Mouse (Mus musculus): ENCODE measurements around the gene Nfatc3. TPM values are rescaled to one million over a fixed set of nuclear protein-coding genes. Genes with fewer than 3 reads are reported as not detected.
A peak's percentile ranks its signal among the peaks of the same experiment; 100 is the strongest.
"Not testable (repeated sequence)": the region's sequence is repeated elsewhere in the genome, so short reads cannot be mapped to it uniquely, and the experiment has no call there.

The Nfatc3 gene
- 10 to 100 TPM; 39.1 to 47.7 TPM for total RNA-seq (2021)
- long read RNA-seq, experiment 1, partial matches to known transcripts, result 4 of 12 reads
- long read RNA-seq, experiment 1, other reads (novel, unspliced or antisense), result 8 of 12 reads
- long read RNA-seq, experiment 2, full-length matches to known transcripts, result 3 of 8 reads
- long read RNA-seq, experiment 2, partial matches to known transcripts, result 1 of 8 reads
- long read RNA-seq, experiment 2, other reads (novel, unspliced or antisense), result 4 of 8 reads

- peak; percentile 97 for DNase-seq
Observed at GRCm38 (mm10) chr8:106058731-106059612, at the start of gene Nfatc3. TSS of gene Nfatc3 (plus strand) at chr8:106058840.

DNA sequence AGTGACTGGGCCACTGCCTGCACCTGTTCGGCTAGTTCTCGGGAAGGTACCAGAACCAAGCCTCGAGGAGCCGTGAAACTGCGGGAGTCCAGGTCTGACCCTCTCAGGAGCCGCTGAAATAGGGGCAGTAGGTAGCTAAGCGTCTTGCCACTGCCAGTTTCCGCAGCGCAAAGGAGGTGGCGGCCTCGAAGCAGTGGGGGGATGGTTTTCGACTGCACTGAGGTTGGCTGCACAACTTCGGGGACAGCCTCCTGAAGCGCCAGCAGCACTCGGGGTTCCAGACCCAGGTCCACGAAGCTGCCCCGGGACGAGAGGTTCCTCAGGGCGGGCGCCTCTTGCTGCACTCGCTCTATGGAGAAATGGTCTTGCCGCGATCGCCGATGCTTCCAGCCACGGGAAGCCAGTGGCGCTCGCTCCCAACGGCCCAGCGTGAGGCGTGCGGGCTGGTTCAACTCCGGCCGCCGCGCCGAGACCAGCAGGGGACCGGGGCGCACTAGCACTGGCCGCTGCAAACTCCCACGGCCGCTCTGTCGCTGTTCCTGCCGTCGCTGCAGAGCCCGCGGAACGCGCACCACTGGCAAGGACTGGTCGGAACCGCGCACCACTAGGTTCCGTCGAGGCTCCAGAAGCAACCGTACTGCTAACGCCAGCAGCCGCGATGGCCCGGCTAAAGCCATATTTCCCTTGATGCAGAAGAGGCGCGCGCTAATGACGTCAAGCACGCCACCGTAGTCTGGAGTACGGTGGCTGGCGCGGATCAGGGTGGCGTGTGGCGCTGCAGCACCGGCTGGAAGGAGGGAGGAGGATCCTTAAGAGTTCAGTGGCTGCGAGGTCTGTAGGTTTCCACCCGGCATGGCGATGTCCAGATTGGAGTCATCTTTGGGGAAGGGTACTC lies 47.6 kb upstream of the Nfatc3 start:
- peak; percentile 96 for DNase-seq

DNA sequence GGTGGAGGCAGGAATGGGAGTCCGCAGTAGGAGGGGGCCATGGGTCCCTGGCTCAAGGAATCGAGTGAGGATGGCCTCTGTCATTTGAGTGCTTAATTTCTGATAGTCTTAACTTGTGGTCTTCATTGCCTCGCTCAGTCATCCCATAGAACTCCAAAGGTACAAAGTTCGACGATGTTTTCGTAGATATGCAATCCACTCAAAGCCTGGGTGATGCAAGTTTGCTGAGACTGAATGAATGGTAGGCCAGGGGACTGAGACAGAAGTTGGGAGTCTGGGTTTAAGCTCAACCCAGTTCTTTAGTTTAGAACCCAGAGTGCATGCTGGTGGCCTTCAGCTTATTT lies 47.0 kb upstream of the Nfatc3 start, which contains the start of gene Ddx28:
Gene Ddx28, minus strand, starts transcription at position 240 of the 344 bp plus-strand sequence.
- DNase-seq, result no peak

DNA sequence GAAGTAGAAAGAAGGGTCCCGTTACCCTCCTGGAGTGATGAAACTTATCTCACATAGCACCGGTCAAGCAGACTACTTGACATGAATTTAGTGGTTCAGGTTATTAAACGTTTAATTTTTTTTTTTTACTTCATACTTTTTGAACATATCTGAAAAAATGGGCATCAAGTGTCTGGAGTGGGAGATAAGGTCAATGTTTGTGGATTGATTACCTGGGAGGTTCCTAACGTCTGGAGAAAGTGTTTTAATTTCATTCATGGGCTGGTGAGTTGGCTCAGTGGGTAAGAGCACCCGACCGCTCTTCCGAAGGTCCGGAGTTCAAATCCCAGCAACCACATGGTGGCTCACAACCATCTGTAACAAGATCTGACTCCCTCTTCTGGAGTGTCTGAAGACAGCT lies 46.4 kb upstream of the Nfatc3 start:
- DNase-seq, result not testable (repeated sequence)

DNA sequence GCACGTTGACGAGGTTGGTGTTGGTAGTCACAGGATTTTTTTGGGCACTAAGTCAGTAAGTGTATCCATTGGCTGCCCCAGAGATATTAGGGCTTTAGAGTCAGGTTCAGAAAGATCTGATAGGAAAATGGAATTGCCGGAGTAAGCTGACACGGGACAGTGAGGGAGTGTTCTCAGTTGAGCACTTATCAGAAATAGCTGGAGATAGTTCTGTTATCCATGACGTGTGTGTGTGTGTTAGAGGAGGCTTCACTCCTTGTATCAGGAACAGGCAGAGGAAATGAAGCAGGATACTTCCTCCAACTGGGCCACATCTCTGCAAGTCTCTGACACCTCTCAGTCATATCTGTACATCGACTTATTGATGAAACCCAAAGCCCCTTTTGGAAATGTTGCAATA lies 42.4 kb upstream of the Nfatc3 start:
- no peak for DNase-seq

DNA sequence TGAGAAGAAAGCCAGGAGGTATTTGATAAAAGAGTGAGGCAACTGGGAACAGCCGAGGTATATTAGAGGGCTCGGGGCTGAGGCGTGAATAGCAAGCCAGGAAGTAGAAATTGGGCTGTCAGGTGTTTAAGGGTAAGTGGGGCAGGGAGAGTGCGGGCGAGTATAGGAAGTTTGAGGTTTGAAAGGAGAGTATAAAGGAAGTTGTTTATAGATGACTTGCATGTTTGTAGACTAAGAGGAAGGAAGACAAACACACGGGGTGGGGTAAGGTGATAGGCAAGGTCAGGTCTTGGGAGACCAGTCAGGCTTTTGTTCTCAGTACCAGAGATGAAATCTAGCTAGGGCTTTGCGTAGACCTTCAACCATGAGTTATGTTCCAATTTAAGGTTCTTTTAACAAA lies 41.5 kb upstream of the Nfatc3 start:
- no peak for DNase-seq

DNA sequence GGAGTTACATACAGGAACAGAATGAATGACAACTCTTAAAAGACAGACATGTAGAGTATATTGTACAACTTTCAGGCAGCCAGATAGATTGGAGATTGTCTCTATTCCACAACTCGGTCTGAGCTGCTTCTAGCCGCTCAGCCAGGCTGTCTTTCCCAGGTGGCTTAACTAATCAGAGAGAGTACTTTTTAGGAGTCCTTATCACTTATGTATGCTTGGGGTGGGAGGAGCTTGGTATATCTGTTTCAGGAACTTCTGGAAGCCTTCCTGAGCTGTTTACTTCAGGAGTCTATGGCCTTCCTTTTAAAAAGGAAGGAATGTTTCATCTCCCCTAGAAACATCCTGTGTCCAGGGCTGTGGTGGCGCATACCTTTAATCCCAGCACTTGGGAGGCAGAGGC lies 40.6 kb upstream of the Nfatc3 start:
- DNase-seq, result no peak

DNA sequence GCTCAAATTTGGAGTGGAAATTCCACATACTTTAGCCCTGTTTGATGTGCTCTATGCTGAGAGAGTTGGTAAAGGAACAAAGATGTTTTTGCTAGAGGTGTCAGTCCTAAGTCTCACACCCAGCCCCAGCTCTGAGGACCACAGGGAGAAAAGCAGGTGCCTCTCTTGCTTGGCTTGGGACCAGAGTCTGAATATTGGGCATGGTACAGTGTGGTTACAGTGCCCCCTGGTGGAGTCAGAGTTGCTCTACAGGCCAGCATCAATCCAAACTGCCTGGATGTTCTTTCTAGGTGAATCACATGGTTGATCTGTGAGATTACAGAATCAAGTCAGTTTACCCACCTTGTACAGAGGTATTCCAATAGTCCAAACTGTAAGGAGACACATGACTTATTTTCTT lies 36.2 kb upstream of the Nfatc3 start:
- DNase-seq, result peak; percentile 83

DNA sequence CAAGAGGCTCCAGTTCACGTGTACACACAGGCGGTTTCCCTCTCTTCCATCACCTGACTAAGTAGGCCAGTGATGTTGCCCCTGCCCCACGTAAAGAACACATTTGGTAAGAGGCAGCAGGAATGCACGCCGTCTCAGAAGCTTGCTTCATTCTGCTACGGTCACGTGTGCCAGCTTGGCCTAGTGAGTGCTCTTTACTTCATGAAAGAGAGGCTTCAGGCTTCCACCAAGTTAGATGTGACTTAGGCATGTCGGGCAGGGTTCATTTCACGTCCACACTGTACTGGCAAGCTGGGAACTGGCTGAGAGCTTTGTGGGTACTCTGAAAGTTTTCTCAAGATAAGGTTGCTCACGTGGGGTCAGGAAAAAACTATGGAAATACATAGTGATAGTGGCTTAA lies 19.9 kb upstream of the Nfatc3 start:
- DNase-seq, result no peak

DNA sequence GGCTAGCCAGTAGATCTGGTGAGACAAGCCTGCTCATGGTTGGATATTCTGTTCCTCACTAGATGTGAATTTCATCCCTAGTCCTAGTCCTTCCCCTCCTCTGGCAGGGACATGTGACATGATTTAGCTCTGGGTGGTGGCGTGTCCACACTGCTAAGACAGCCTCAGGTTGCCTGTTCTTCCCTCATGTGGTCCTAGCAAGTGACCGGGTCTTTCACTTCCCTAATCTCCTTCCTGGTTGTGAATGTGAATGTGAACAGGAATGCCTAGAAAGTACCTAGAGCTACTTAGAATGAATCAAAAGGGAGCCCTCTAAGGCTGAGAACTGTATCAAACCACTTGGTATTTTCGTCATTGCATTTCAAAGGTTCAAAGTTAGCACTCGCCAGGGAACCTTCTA lies 19.0 kb upstream of the Nfatc3 start:
- DNase-seq, result no peak

DNA sequence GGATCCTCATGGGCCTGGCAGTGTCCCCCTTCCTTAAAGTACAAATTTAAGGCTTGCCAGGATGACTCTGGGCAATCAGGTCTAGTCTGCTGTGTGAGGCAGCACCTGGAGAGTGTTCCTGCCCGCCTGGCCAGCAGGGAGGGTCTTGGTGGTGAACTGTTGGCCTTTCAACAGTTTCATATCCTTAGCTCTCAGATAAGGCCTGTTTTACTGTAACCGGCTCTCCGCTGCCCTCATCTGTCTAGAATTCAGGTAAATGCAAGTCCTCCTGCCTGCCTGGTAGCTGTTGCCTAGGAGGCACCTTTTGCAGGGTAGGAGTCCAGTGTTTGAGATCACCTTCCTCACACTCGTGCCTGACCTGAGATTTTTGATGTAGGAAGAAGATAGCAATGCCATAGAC lies 18.4 kb upstream of the Nfatc3 start:
- no peak for DNase-seq

- DNase-seq, result no peak
Observed at GRCm38 (mm10) chr8:106043055-106043454, 15.6 kb upstream of the Nfatc3 start.

DNA sequence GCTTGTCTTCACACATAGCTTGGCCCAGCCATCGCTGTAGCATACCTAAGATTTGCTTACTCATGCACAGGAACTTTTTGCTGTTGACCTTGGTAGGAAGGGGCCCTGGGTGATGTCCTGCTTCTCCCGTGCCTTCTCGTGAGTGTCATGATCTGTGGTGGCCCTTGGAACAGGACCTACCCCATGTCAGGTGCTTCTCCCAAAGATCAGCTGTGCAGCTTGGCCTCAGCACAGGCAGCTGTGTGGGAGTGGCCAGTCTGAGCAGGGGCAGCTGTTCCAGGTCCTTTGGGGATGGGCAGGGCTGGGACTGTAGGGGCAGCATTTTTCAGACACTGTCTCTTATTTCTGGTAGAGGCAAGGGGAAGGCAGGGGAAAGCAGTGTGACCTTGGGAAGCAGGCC lies 14.5 kb upstream of the Nfatc3 start:
- DNase-seq, result peak; percentile 19

- no peak for DNase-seq
Observed at GRCm38 (mm10) chr8:106046872-106047559, 11.6 kb upstream of the Nfatc3 start.

DNA sequence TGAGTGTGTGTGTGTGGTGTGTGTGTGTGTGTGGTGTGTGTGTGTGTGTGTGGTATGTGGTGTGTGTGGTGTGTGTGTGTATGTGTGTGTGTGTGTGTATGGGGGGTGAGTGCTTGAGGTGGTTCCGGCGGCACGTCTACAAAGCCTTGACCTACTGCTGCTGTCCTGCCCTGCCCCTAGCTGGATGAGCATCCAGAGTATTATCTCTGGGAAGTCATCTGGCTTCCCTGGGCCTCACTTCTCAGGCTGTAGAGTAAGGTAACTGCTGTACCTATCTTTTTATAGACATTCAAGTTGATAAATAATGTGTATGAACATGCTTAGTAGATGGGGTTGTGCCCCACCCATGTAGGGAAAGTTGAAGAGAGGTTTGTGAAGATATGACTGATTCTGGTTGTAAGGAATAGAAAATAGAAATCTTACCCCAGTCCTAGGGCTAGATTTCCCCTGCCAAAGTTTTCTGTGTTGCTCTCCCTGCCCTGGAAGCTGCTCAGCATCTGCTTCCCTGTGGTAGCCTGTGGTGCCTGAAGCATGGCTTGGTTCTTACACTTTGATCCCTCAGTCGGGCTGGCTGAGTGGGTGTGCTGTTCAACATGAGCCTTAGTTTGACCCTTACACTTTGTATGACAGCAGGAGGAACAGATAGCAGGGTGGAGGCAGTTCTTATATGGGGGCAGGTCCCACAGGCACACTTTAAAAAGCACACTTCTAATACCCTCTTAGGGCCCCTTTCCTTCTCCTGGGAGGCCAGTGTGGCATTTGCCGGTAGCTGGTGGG lies 10.6 kb upstream of the Nfatc3 start:
- no peak for DNase-seq

GRCm38 (mm10) chr8:106049840-106050239 lies 8.8 kb upstream of the Nfatc3 start:
- no peak for DNase-seq

- no peak for DNase-seq
Observed at GRCm38 (mm10) chr8:106051068-106051467, 7.6 kb upstream of the Nfatc3 start.

DNA sequence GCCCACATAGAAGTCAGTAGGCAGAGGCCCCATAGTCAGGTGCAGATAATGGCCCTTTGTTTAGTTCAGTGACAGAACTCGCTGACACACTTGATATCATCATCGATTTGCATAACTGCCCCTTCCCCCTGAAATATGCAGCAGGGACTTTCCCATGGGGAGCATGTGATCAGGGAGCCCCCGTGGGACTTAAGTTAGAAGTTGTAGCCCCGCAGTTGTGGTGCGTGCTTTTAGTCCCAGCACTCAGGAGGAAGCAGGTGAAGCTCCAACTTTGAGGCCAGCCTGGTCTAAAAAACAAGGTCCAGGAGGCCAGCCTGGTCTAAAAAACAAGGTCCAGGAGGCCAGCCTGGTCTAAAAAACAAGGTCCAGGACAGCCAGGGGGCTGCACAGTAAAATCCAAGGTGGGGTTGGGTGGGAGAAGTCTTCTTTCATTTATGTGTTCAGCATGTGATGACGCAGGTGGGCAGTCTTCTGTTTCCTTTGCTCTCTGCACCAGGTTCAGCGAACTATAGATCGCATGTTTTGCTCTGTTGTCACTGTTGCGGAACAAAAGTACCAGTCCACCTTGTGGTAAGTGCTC lies 6.0 kb upstream of the Nfatc3 start:
- no peak for DNase-seq

DNA sequence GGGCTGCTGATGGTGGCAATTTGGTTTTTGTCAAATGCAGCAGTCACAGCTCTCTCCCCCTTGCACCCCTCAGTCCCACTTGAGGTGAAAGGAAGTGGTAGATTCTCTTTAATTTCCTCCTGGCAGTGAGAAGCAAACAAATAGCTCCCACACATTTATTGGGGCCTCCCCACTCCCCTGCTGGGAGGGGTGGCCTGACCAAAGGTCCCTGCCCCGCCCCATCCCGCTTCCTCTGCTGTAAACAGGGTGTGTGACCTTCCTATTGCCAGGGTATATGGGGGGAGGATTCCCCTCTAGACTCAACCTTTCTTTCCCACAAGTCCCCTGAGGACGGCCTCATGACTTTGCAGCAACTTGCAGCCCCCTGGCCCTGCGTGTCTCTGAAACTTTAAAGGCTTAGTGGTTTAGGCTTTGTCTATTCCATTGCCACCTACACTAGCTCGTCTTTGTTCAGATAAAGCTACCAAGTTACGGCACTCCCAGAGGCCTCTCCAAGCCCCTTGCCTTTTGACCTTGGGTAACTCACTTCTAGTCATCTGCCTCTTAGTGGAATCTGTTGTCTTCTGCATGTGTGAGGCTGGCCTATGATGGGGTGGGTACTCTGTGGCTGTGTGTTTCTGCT lies 4.3 kb upstream of the Nfatc3 start:
- DNase-seq, result peak; percentile 32

- DNase-seq, result no peak
Observed at GRCm38 (mm10) chr8:106055038-106055437, 3.6 kb upstream of the Nfatc3 start.

All from adrenal gland, postnatal 10 days (tissue).